Mouse (Mus musculus) kidney, postnatal 0 days (tissue): ENCODE measurements at regions not wholly inside any gene's neighbourhood (a gene's known extent, or its start where the extent isn't known, plus 50 kb on each side); places are given as distances from the start of the nearest gene placed in this dataset.

Source experiments
- ATAC-seq: fragments of 200-750 bp; cut with Nextera tagmentation; replicated peaks from 2 replicates; pipeline ENCODE4 v1.8.0; 2017; ENCODE audit warnings: low read depth, moderate number of reproducible peaks, moderate TSS enrichment, moderate library complexity; ENCODE audit not compliant: low FRiP score
- DNase-seq: peaks from one replicate; pipeline ENCODE4 v3.0.0-alpha.2; 2016; ENCODE audit warnings: low spot score
- H3K27ac ChIP-seq: fragments of 300-500 bp; sonication (generic); 2 replicates; pipeline ENCODE4 v1.5.1; 2014; ENCODE audit warnings: mild to moderate bottlenecking
- H3K27me3 ChIP-seq: fragments of 300-500 bp; sonication (generic); 2 replicates; pipeline ENCODE4 v1.6.1; 2014; ENCODE audit warnings: low read length, mixed read lengths; ENCODE audit not compliant: insufficient read depth
- H3K36me3 ChIP-seq: fragments of 300-500 bp; sonication (generic); 2 replicates; pipeline ENCODE4 v1.6.1; 2014; ENCODE audit warnings: low read length, mixed read lengths; ENCODE audit not compliant: insufficient read depth
- H3K4me1 ChIP-seq: fragments of 300-500 bp; sonication (generic); replicated peaks from 2 replicates; pipeline ENCODE4 v1.6.1; 2014; ENCODE audit warnings: antibody characterized with exemption, low read length, mixed read lengths; ENCODE audit not compliant: insufficient read depth
- H3K4me2 ChIP-seq: fragments of 300-500 bp; sonication (generic); 2 replicates; pipeline ENCODE4 v1.6.1; 2014; ENCODE audit warnings: mild to moderate bottlenecking, low read length, moderate library complexity, mixed read lengths
- H3K4me3 ChIP-seq: fragments of 300-500 bp; sonication (generic); replicated peaks from 2 replicates; pipeline ENCODE4 v1.5.1; 2014; ENCODE audit warnings: low read depth, low read length
- H3K9ac ChIP-seq: fragments of 300-500 bp; sonication (generic); 2 replicates; pipeline ENCODE4 v1.6.1; 2014; ENCODE audit warnings: low read depth, low read length
- H3K9me3 ChIP-seq: fragments of 300-500 bp; sonication (generic); replicated peaks from 2 replicates; pipeline ENCODE4 v1.6.1; 2016; ENCODE audit warnings: low read length, inconsistent platforms, mixed read lengths
- CTCF ChIP-seq: IDR thresholded peaks from 2 replicates; pipeline ENCODE4 v1.5.1; 2016; ENCODE audit warnings: antibody characterized with exemption, low read depth, mild to moderate bottlenecking, moderate library complexity
- WGBS: fragments of 180-500 bp; shearing (Covaris S2); extraction: QIAGEN DNeasy Blood & Tissue Kit; methylation state at CpG from one replicate; pipeline ENCODE4 v1.1.7; 2014; 5-methylcytosine and 5-hydroxymethylcytosine counted together

- ATAC-seq (peak; percentile 57; the same call in 1 of the 2 replicates), DNase-seq (peak; percentile 82)
- Histone ChIP-seq H3K9me3 (no peaks in the 10 kb centered on the region), H3K36me3 (no peaks in the 10 kb centered on the region), H3K27ac (no peak overlapping the region), H3K27me3 (no peaks in the 10 kb centered on the region), H3K4me2 (no peak overlapping the region), H3K4me1 (no peaks in the 10 kb centered on the region), H3K4me3 (no peak overlapping the region), H3K9ac (no peak overlapping the region)
- 33% methylated on average over 15 of the region's 15 CpGs for WGBS
- peak; percentile 91 for TF ChIP-seq CTCF
Measured at GRCm38 (mm10) chr1:144406387-144407383, 157.6 kb upstream of the Rgs1 start.

GRCm38 (mm10) chr1:144405724-144406123 is 156.7 kb upstream of the Rgs1 start:
- Histone ChIP-seq H3K27ac (no peak overlapping the region), H3K36me3 (no peaks in the 10 kb centered on the region), H3K4me1 (no peaks in the 10 kb centered on the region), H3K9me3 (no peaks in the 10 kb centered on the region), H3K4me2 (no peak overlapping the region), H3K9ac (no peak overlapping the region), H3K4me3 (no peak overlapping the region), H3K27me3 (no peaks in the 10 kb centered on the region)
- DNase-seq, result no peak
- TF ChIP-seq CTCF, result no peak
- ATAC-seq, result no peak

- Histone ChIP-seq H3K4me1 (no peaks in the 10 kb centered on the region), H3K9me3 (no peaks in the 10 kb centered on the region), H3K27me3 (no peaks in the 10 kb centered on the region), H3K27ac (no peak overlapping the region), H3K36me3 (no peaks in the 10 kb centered on the region), H3K9ac (no peak overlapping the region), H3K4me3 (no peak overlapping the region), H3K4me2 (no peak overlapping the region)
- DNase-seq (no peak), ATAC-seq (no peak)
- no peak for TF ChIP-seq CTCF
- WGBS, result 73% methylated on average over 3 of the region's 3 CpGs
Measured at GRCm38 (mm10) chr1:144405031-144405430, 156.0 kb upstream of the Rgs1 start.

- H3K9ac ChIP-seq, result no peak overlapping the region
- no peaks in the 10 kb centered on the region for H3K4me1 ChIP-seq
- TF ChIP-seq CTCF, result peak; percentile 78
- WGBS, result 50% methylated on average over 3 of the region's 3 CpGs
- ATAC-seq, result no peak; the same call in 1 of the 2 replicates
- H3K9me3 ChIP-seq, result no peaks in the 10 kb centered on the region
- H3K27me3 ChIP-seq, result no peaks in the 10 kb centered on the region
- H3K27ac ChIP-seq, result no peak overlapping the region
- H3K4me2 ChIP-seq, result no peak overlapping the region
- no peak overlapping the region for H3K4me3 ChIP-seq
- no peaks in the 10 kb centered on the region for H3K36me3 ChIP-seq
- DNase-seq, result peak; percentile 76
Measured at GRCm38 (mm10) chr1:144379991-144380594, 131.1 kb upstream of the Rgs1 start.

GRCm38 (mm10) chr1:144374121-144374520 is 125.1 kb upstream of the Rgs1 start:
- no peak overlapping the region for H3K4me2 ChIP-seq
- H3K9ac ChIP-seq, result no peak overlapping the region
- no peaks in the 10 kb centered on the region for H3K36me3 ChIP-seq
- DNase-seq (no peak), ATAC-seq (no peak)
- no peaks in the 10 kb centered on the region for H3K4me1 ChIP-seq
- no peak for TF ChIP-seq CTCF
- H3K27ac ChIP-seq, result no peak overlapping the region
- H3K4me3 ChIP-seq, result no peak overlapping the region
- no peaks in the 10 kb centered on the region for H3K9me3 ChIP-seq
- H3K27me3 ChIP-seq, result no peaks in the 10 kb centered on the region

GRCm38 (mm10) chr1:144367492-144367891 is 118.5 kb upstream of the Rgs1 start:
- Histone ChIP-seq H3K27me3 (no peaks in the 10 kb centered on the region), H3K4me3 (no peak overlapping the region), H3K4me1 (no peaks in the 10 kb centered on the region), H3K9me3 (no peaks in the 10 kb centered on the region), H3K27ac (no peak overlapping the region), H3K36me3 (no peaks in the 10 kb centered on the region), H3K4me2 (no peak overlapping the region), H3K9ac (no peak overlapping the region)
- ATAC-seq, result no peak
- no peak for TF ChIP-seq CTCF
- peak; percentile 87 for DNase-seq
- 49% methylated on average over 3 of the region's 3 CpGs for WGBS
